Mouse (Mus musculus): Measurements from ENCODE around the gene Chd6. TPM values are rescaled to one million over a fixed set of nuclear protein-coding genes. Genes with fewer than 3 reads are reported as not detected.
"Not testable (repeated sequence)": the region's sequence is repeated elsewhere in the genome, so short reads cannot be mapped to it uniquely, and the experiment has no call there.

The Chd6 gene
- polyA plus RNA-seq, 1 experiment from 2014 or later = 45.2 TPM

DNA sequence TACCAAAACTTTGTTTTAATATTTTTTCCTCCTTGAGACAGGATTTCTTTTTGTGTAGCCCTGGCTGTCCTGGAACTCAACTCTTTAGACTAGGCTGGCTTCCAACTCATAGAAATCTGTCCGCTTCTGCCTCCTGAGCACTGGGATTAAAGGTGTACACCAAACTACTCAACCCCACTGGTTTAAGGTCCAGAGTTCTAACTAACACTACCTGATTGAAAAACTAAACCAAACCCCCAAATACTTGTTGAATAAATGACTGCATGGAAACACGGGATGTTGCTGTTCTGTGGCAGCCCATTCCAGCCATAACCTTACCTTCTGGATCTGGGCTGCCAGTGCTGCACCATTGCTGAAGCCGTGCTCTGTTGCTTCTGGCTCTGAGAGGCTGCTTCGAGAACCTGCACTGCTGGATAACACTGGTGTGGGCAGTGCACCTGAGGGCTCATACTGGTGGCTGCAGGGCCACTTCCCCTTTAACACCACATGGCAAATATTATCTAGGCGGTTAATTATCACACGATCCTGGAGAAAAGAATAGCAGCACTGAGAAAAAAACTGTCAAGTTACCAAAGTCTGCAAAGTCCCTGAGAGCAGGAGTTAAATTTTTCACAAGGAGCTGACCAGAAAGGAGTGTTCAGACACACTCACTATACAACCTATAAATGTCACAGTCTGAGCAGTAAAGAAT is 147.8 kb downstream of the Chd6 start:
- 95% methylated on average over 6 of the region's 6 CpGs for WGBS
- Histone ChIP-seq H3K9ac (ENCODE audit: low read length) (no peak overlapping the region), H3K4me1 (replicated peaks; ENCODE audit: control insufficient read depth, insufficient read depth, low read length) (no peaks in the 10 kb centered on the region), H3K4me3 (ENCODE audit: low read depth, low read length) (no peak overlapping the region), H3K36me3 (ENCODE audit: control insufficient read depth, insufficient read depth, low read length) (peaks cover 7% of the 10 kb centered on the region; the same call in 1 of the 2 replicates), H3K27me3 (ENCODE audit: control insufficient read depth, insufficient read depth, low read length) (no peaks in the 10 kb centered on the region), H3K27ac (ENCODE audit: low read depth, low read length) (no peak overlapping the region), H3K9me3 (ENCODE audit: control insufficient read depth, low read length) (no peaks in the 10 kb centered on the region), H3K4me2 (ENCODE audit: low read depth, low read length, severe bottlenecking) (no peak overlapping the region)
- no peak for DNase-seq (ENCODE audit: low spot score)
- ATAC-seq (replicated peaks; ENCODE audit: low FRiP score) = no peak

DNA sequence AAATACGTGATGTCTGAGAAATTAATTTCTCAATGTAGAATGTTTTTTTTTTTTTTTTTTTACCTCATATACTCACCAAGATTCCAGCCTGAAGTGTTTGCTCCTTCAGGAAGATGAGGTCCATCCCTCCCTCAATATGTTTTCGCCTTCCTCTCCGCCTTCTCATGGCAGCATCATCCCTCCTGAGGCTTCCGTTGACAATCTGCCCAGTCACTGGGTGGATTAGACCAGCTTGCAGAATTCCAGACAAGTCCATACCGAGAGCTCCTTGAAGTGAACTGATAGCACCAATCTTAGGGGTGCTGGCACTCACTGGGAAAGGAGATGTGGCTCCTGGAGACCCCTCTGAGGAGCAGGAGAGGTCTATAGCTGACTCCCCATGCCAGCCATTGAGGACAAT is 149.0 kb downstream of the Chd6 start:
- Histone ChIP-seq H3K4me1 (replicated peaks; ENCODE audit: control insufficient read depth, insufficient read depth, low read length) (no peaks in the 10 kb centered on the region), H3K9ac (ENCODE audit: low read length) (no peak overlapping the region), H3K4me2 (ENCODE audit: low read depth, low read length, severe bottlenecking) (no peak overlapping the region), H3K36me3 (ENCODE audit: control insufficient read depth, insufficient read depth, low read length) (peaks cover 5% of the 10 kb centered on the region; the same call in 1 of the 2 replicates), H3K27ac (ENCODE audit: low read depth, low read length) (no peak overlapping the region), H3K27me3 (ENCODE audit: control insufficient read depth, insufficient read depth, low read length) (no peaks in the 10 kb centered on the region), H3K9me3 (ENCODE audit: control insufficient read depth, low read length) (no peaks in the 10 kb centered on the region), H3K4me3 (ENCODE audit: low read depth, low read length) (no peak overlapping the region)
- 88% methylated on average over 5 of the region's 5 CpGs for WGBS
- no peak for ATAC-seq (replicated peaks; ENCODE audit: low FRiP score)
- no peak for DNase-seq (ENCODE audit: low spot score)

DNA sequence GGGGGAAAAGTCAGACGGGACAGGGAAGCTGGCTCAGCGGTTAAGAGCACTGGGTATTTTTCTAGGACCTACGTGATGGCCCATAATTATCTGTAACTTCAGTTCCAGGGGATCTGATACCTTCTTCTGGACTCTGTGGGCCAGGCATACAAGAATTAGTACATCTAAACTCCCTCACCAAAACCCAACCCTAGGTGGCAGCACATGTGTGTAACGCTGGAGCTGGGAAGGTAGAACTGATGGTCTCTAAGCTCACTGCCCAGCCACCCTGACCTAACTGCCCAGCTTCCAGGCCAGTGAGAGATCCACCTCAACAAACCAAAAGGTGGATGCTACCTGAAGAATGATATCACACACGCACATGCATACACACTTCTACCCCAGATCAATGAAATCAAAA is 150.1 kb downstream of the Chd6 start:
- H3K4me3 ChIP-seq (ENCODE audit: low read depth, low read length) = no peak overlapping the region
- H3K36me3 ChIP-seq (ENCODE audit: control insufficient read depth, insufficient read depth, low read length) = peaks cover 7% of the 10 kb centered on the region; the same call in 1 of the 2 replicates
- DNase-seq (ENCODE audit: low spot score) = no peak
- no peaks in the 10 kb centered on the region for H3K27me3 ChIP-seq (ENCODE audit: control insufficient read depth, insufficient read depth, low read length)
- H3K4me2 ChIP-seq (ENCODE audit: low read depth, low read length, severe bottlenecking) = no peak overlapping the region
- no peaks in the 10 kb centered on the region for H3K4me1 ChIP-seq (replicated peaks; ENCODE audit: control insufficient read depth, insufficient read depth, low read length)
- no peaks in the 10 kb centered on the region for H3K9me3 ChIP-seq (ENCODE audit: control insufficient read depth, low read length)
- no peak for ATAC-seq (replicated peaks; ENCODE audit: low FRiP score)
- 88% methylated on average over 5 of the region's 5 CpGs for WGBS
- H3K27ac ChIP-seq (ENCODE audit: low read depth, low read length) = no peak overlapping the region
- H3K9ac ChIP-seq (ENCODE audit: low read length) = no peak overlapping the region

DNA sequence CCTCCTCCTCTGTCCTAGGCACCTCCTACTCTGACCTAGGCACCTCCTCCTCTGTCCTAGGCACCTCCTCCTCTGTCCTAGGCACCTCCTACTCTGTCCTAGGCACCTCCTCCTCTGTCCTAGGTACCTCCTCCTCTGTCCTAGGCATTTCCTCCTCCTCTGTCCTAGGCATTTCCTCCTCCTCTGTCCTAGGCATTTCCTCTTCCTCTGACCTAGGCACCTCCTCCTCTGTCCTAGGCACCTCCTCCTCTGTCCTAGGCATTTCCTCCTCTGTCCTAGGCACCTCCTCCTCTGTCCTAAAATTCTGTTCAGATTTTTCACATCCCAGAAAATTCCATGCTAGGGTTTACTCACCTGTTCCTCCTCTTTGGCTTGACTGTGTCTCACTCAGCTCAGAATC is 151.1 kb downstream of the Chd6 start:
- H3K9me3 ChIP-seq (ENCODE audit: control insufficient read depth, low read length); H3K36me3 ChIP-seq (ENCODE audit: control insufficient read depth, insufficient read depth, low read length); H3K27ac ChIP-seq (ENCODE audit: low read depth, low read length); DNase-seq (ENCODE audit: low spot score); H3K27me3 ChIP-seq (ENCODE audit: control insufficient read depth, insufficient read depth, low read length); H3K4me1 ChIP-seq (replicated peaks; ENCODE audit: control insufficient read depth, insufficient read depth, low read length); H3K4me2 ChIP-seq (ENCODE audit: low read depth, low read length, severe bottlenecking); ATAC-seq (replicated peaks; ENCODE audit: low FRiP score); H3K4me3 ChIP-seq (ENCODE audit: low read depth, low read length); H3K9ac ChIP-seq (ENCODE audit: low read length): not testable (repeated sequence)

DNA sequence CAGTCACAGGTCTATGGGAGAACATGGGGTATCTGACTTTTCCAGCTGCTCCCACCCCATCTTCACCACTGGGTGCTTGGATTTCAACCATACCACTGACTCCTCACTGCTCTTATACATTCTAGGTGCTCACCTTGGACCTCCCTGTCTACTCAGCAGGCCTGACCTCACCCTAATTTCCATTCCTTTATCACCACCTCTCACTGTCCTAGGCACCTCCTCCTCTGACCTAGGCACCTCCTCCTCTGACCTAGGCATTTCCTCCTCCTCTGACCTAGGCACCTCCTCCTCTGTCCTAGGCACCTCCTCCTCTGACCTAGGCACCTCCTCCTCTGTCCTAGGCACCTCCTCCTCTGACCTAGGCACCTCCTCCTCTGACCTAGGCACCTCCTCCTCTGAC is 151.6 kb downstream of the Chd6 start:
- H3K4me1 ChIP-seq (replicated peaks; ENCODE audit: control insufficient read depth, insufficient read depth, low read length); H3K27ac ChIP-seq (ENCODE audit: low read depth, low read length); H3K36me3 ChIP-seq (ENCODE audit: control insufficient read depth, insufficient read depth, low read length); H3K4me2 ChIP-seq (ENCODE audit: low read depth, low read length, severe bottlenecking); H3K27me3 ChIP-seq (ENCODE audit: control insufficient read depth, insufficient read depth, low read length); ATAC-seq (replicated peaks; ENCODE audit: low FRiP score); H3K4me3 ChIP-seq (ENCODE audit: low read depth, low read length); DNase-seq (ENCODE audit: low spot score); H3K9me3 ChIP-seq (ENCODE audit: control insufficient read depth, low read length); H3K9ac ChIP-seq (ENCODE audit: low read length): not testable (repeated sequence)

DNA sequence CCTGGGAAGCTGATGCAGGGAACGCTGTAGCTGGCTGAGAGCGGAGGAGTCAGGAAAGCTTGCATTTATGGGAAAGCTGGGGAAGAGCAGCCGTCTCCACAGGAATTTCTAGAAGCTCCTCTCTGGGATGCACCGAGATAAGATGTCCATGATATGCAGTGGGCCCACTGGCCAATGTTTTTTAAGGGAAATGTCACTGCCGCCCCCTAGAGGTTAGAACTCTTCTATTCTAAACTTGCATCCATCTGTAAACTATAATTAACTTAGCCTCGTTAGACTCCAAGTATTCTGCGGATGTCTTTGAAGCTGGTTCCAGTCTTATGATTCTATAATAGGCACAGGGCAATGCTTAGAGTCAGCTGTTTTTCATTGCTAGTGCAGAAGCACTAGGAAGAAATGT is 153.5 kb downstream of the Chd6 start:
- Histone ChIP-seq H3K9ac (ENCODE audit: low read length) (no peak overlapping the region), H3K4me3 (ENCODE audit: low read depth, low read length) (no peak overlapping the region), H3K27me3 (ENCODE audit: control insufficient read depth, insufficient read depth, low read length) (no peaks in the 10 kb centered on the region), H3K27ac (ENCODE audit: low read depth, low read length) (no peak overlapping the region), H3K9me3 (ENCODE audit: control insufficient read depth, low read length) (no peaks in the 10 kb centered on the region), H3K4me1 (replicated peaks; ENCODE audit: control insufficient read depth, insufficient read depth, low read length) (no peaks in the 10 kb centered on the region), H3K36me3 (ENCODE audit: control insufficient read depth, insufficient read depth, low read length) (peaks cover 7% of the 10 kb centered on the region; the same call in 1 of the 2 replicates), H3K4me2 (ENCODE audit: low read depth, low read length, severe bottlenecking) (no peak overlapping the region)
- no peak for DNase-seq (ENCODE audit: low spot score)
- 69% methylated on average over 7 of the region's 7 CpGs for WGBS
- no peak for ATAC-seq (replicated peaks; ENCODE audit: low FRiP score)

DNA sequence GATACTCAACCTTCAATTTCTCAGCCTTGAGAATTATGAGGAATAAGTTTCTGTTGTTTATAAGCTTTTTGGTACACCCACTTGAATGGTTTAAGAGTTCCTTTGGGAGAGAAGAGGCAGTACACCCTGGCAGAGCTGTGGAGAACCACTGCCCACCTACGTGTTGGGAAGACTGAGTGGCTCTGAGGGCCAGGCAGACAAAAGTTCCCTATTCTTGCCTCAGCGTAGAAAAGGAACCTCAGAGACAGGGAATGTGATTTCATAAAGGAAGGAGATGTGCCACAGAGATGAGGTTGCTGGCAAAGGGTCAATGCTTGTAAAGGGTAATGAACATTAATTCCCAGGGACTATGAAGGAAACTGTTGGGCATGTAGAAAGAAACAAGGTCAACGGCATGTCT is 154.3 kb downstream of the Chd6 start:
- no peak for ATAC-seq (replicated peaks; ENCODE audit: low FRiP score)
- peaks cover 9% of the 10 kb centered on the region for H3K36me3 ChIP-seq (ENCODE audit: control insufficient read depth, insufficient read depth, low read length)
- H3K9ac ChIP-seq (ENCODE audit: low read length) = no peak overlapping the region
- 100% methylated on average over 3 of the region's 3 CpGs for WGBS
- H3K4me2 ChIP-seq (ENCODE audit: low read depth, low read length, severe bottlenecking) = no peak overlapping the region
- H3K4me1 ChIP-seq (replicated peaks; ENCODE audit: control insufficient read depth, insufficient read depth, low read length) = no peaks in the 10 kb centered on the region
- no peaks in the 10 kb centered on the region for H3K27me3 ChIP-seq (ENCODE audit: control insufficient read depth, insufficient read depth, low read length)
- no peak overlapping the region for H3K4me3 ChIP-seq (ENCODE audit: low read depth, low read length)
- DNase-seq (ENCODE audit: low spot score) = no peak
- H3K9me3 ChIP-seq (ENCODE audit: control insufficient read depth, low read length) = no peaks in the 10 kb centered on the region
- H3K27ac ChIP-seq (ENCODE audit: low read depth, low read length) = no peak overlapping the region

DNA sequence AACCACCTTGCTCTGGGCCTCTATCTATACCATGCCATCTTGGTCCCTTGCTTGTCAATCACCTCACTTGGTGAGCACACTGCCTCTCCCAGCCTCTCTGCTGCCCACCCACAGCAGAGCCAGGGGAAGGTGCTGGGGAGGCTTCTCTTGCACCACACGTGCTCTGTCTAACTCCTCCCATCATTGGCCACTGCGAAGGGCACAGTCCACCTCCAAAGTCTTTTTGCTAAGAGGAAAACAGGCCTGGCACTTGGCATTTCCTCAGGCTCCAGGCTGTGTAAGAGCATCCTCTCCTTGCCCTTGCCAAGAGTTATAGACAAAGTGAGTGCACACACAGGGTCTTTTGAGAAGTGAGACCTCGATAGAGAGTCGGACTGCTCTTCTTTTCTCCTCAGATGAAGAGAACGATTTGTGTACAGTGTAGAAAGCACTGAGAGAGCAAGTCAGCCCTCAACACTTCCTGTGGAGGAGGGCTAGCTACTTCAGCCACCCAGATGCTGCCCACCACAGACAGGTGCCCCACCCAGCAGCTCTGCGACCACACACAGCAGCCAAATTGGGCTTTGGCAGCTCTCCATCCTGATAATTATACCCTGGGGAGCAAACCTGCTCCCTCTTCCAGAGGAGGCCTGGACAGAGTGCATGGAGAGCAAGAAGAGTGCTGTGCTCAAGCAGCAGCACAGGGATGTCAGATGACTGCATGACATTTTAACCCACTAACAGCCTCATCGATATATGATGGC is 155.6 kb downstream of the Chd6 start:
- H3K36me3 ChIP-seq (ENCODE audit: control insufficient read depth, insufficient read depth, low read length) = peaks cover 11% of the 10 kb centered on the region
- H3K27ac ChIP-seq (ENCODE audit: low read depth, low read length) = no peak overlapping the region
- H3K9ac ChIP-seq (ENCODE audit: low read length) = no peak overlapping the region
- H3K27me3 ChIP-seq (ENCODE audit: control insufficient read depth, insufficient read depth, low read length) = no peaks in the 10 kb centered on the region
- H3K4me1 ChIP-seq (replicated peaks; ENCODE audit: control insufficient read depth, insufficient read depth, low read length) = no peaks in the 10 kb centered on the region
- no peak overlapping the region for H3K4me3 ChIP-seq (ENCODE audit: low read depth, low read length)
- ATAC-seq (replicated peaks; ENCODE audit: low FRiP score) (no peak), DNase-seq (ENCODE audit: low spot score) (no peak)
- H3K4me2 ChIP-seq (ENCODE audit: low read depth, low read length, severe bottlenecking) = no peak overlapping the region
- 91% methylated on average over 7 of the region's 7 CpGs for WGBS
- no peaks in the 10 kb centered on the region for H3K9me3 ChIP-seq (ENCODE audit: control insufficient read depth, low read length)

DNA sequence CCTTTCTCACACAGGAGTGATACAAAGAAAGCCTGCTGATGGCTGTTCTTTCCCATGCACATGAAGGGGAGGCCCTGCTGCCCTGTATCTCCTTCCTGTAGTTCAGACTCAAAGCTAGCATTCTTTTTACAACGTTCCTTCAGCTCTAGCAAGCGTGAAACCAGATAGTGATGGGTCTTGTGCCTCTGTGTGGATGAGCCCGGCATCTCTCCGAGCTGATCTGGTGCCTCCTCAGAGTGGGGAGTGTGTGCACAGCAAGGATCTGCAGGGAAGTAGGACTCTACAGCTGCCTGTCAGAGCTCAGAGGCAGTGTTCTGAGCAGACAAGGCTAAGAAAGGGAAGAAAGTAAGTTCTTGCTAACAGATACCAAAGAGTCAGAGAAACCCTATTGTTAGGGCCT is 157.3 kb downstream of the Chd6 start:
- 82% methylated on average over 4 of the region's 4 CpGs for WGBS
- no peaks in the 10 kb centered on the region for H3K9me3 ChIP-seq (ENCODE audit: control insufficient read depth, low read length)
- H3K9ac ChIP-seq (ENCODE audit: low read length) = no peak overlapping the region
- H3K27ac ChIP-seq (ENCODE audit: low read depth, low read length) = no peak overlapping the region
- H3K4me2 ChIP-seq (ENCODE audit: low read depth, low read length, severe bottlenecking) = no peak overlapping the region
- no peak overlapping the region for H3K4me3 ChIP-seq (ENCODE audit: low read depth, low read length)
- H3K27me3 ChIP-seq (ENCODE audit: control insufficient read depth, insufficient read depth, low read length) = no peaks in the 10 kb centered on the region
- ATAC-seq (replicated peaks; ENCODE audit: low FRiP score) (no peak), DNase-seq (ENCODE audit: low spot score) (no peak)
- H3K36me3 ChIP-seq (ENCODE audit: control insufficient read depth, insufficient read depth, low read length) = peaks cover 11% of the 10 kb centered on the region
- no peaks in the 10 kb centered on the region for H3K4me1 ChIP-seq (replicated peaks; ENCODE audit: control insufficient read depth, insufficient read depth, low read length)
